ENCODE assay signal across 9 mouse cellular contexts in genomic region chr11:85833081-85833521, GRCm38 (mm10). TPM values are rescaled to one million over a fixed set of nuclear protein-coding genes. Genes with fewer than 3 reads are reported as not detected.
DNase-seq lines count a peak whose midpoint lies in the region; ATAC-seq and TF ChIP-seq lines count a peak whose summit lies in the region.
"Had no signal": no experiment of that assay in that cellular context is flagged by ENCODE, and none has a peak within 500 bp of the region (broad histone marks: within the 10 kb centered on the region; RNA-seq: fewer than 3 reads in every experiment).

No protein-coding gene starts in this region.

- no peak for TF ChIP-seq CTCF in heart, adult 2 months (IDR thresholded peaks at IDR 0.05)
- TF ChIP-seq CTCF in brain, embryonic 14.5 days (IDR thresholded peaks at IDR 0.05; ENCODE audit: borderline replicate concordance, extremely low read depth, insufficient read depth, insufficient read length) = no peak

- H3K4me3 ChIP-seq in heart, adult 2 months = peak overlapping the region; percentile 52
- peak overlapping the region; percentile 42 for H3K4me3 ChIP-seq in hindbrain, embryonic 13.5 days
- peak overlapping the region; percentile 73 for H3K4me3 ChIP-seq in lung, embryonic 16.5 days (ENCODE audit: low read length)

- peak overlapping the region; percentile 80 for H3K9ac ChIP-seq in heart, adult 2 months (ENCODE audit: low read depth, low read length)
- H3K9ac ChIP-seq in hindbrain, embryonic 13.5 days = peak overlapping the region; percentile 63
- peak overlapping the region; percentile 93 for H3K9ac ChIP-seq in lung, embryonic 16.5 days (ENCODE audit: low read length)

- ATAC-seq in hindbrain, embryonic 13.5 days (ENCODE audit: low FRiP score) = no peak
- ATAC-seq in lung, embryonic 16.5 days (ENCODE audit: low read depth) = no peak
- no peak for ATAC-seq in monocyte, adult 5-6 weeks (replicated peaks; ENCODE audit: insufficient number of reproducible peaks, low FRiP score, low TSS enrichment, poor library complexity, severe bottlenecking)
- ATAC-seq in frontal cortex, adult (ENCODE audit: low TSS enrichment) = no peak

- no peaks in the 10 kb centered on the region for H3K79me2 ChIP-seq in heart, adult 2 months (replicated peaks; ENCODE audit: control insufficient read depth, insufficient read depth, low read length)

- peak overlapping the region; percentile 55 for H3K4me2 ChIP-seq in hindbrain, embryonic 13.5 days
- H3K4me2 ChIP-seq in lung, embryonic 16.5 days (ENCODE audit: low read depth, low read length) = peak overlapping the region; percentile 89

- no peak for TF ChIP-seq EP300 in heart, adult 2 months (IDR thresholded peaks at IDR 0.05; ENCODE audit: insufficient read depth, low read depth, low read length)

- 0 out of 2 replicates have a peak, but pooled peaks cover 2% of the 10 kb centered on the region for H3K4me1 ChIP-seq in heart, adult 2 months (ENCODE audit: control insufficient read depth, insufficient read depth, low read length)
- peaks cover 45% of the 10 kb centered on the region for H3K4me1 ChIP-seq in hindbrain, embryonic 13.5 days (replicated peaks)
- peaks cover 25% of the 10 kb centered on the region for H3K4me1 ChIP-seq in lung, embryonic 16.5 days (replicated peaks; ENCODE audit: control insufficient read depth, insufficient read depth, low read length)

- WGBS in heart, adult 2 months = 1% methylated on average over 53 of the region's 54 CpGs
- WGBS in hindbrain, embryonic 13.5 days = under 1% methylated on average over 24 of the region's 54 CpGs
- 1% methylated on average over 40 of the region's 54 CpGs for WGBS in lung, embryonic 16.5 days

- peak; percentile 63 to 70 for DNase-seq in heart, adult 2 months
- DNase-seq in heart, adult 11 months = no peak
- peak; percentile 40 for DNase-seq in brain, embryonic 14.5 days (ENCODE audit: low read depth)
- DNase-seq in layer of hippocampus, postnatal 36 days = no peak

- H3K27ac ChIP-seq in heart, adult 2 months = peak overlapping the region; percentile 62
- H3K27ac ChIP-seq in hindbrain, embryonic 13.5 days = peak overlapping the region; percentile 52; the same call in 1 of the 2 replicates
- H3K27ac ChIP-seq in lung, embryonic 16.5 days (ENCODE audit: low read length) = peak overlapping the region; percentile 96

- intact Hi-C loops in heart, adult 2 months (cut with DNase I) = loop anchor here (5.0 kb wide), 1 partner anchor 216 kb away; no protein-coding TSS in a partner anchor

- H3K9me3 ChIP-seq in hindbrain, embryonic 13.5 days = no peaks in the 10 kb centered on the region
- H3K9me3 ChIP-seq in lung, embryonic 16.5 days (ENCODE audit: control insufficient read depth, low read length) = no peaks in the 10 kb centered on the region

- no peaks in the 10 kb centered on the region for H3K36me3 ChIP-seq in heart, adult 2 months (ENCODE audit: control insufficient read depth, insufficient read depth, low read length)
- H3K36me3 ChIP-seq in hindbrain, embryonic 13.5 days = no peaks in the 10 kb centered on the region
- H3K36me3 ChIP-seq in lung, embryonic 16.5 days (ENCODE audit: control insufficient read depth, insufficient read depth, low read length) = peaks cover under 1% of the 10 kb centered on the region; the same call in 1 of the 2 replicates

- H3K27me3 ChIP-seq in heart, adult 2 months (ENCODE audit: control insufficient read depth, insufficient read depth, low read length) = peaks cover 25% of the 10 kb centered on the region
- H3K27me3 ChIP-seq in hindbrain, embryonic 13.5 days = peaks cover 99% of the 10 kb centered on the region
- H3K27me3 ChIP-seq in lung, embryonic 16.5 days (ENCODE audit: control insufficient read depth, insufficient read depth, low read depth, low read length) = peaks cover 44% of the 10 kb centered on the region

- TF ChIP-seq POLR2A in heart, adult 2 months (IDR thresholded peaks at IDR 0.05; ENCODE audit: insufficient read depth, low read depth, low read length) = no peak
- no peak for TF ChIP-seq POLR2A in brain, embryonic 14.5 days (IDR thresholded peaks at IDR 0.05; ENCODE audit: borderline replicate concordance, extremely low read depth, insufficient read depth, insufficient read length, poor library complexity, severe bottlenecking)

RNA-seq across cellular contexts. Expression of gene Tbx2, which starts 0.8 kb away (rescaled TPM):
- total RNA-seq in heart, adult 2 months (2021) = 1 to 10 TPM; 5.5 to 5.7 TPM
- polyA plus RNA-seq in heart, adult 2 months (2012; rRNA removed) = 6.9 and 7.5 TPM in 2 replicates
- polyA plus RNA-seq in brain, embryonic 14.5 days (2012; rRNA removed) = 5.9 and 8.9 TPM in 2 replicates
- polyA plus RNA-seq in hindbrain, embryonic 13.5 days (2015; fragmentation: Nextera tagmentation; extraction: Ambion mirVana) = 1.6 and 1.7 TPM in 2 replicates
- polyA plus RNA-seq in lung, embryonic 16.5 days (2015; fragmentation: Nextera tagmentation; extraction: Ambion mirVana) = 24.6 and 25.1 TPM in 2 replicates
- 0.19 to 0.95 TPM (median 0.21 TPM) in 3 replicates for total RNA-seq in monocyte, adult 5-6 weeks (2017)
- total RNA-seq in layer of hippocampus, postnatal 36 days (2021) = 1 to 10 TPM; 1.2 to 1.4 TPM

RNA-seq across cellular contexts. Expression of gene Gm11444, which starts 17.0 kb away (rescaled TPM):
- total RNA-seq in heart, adult 2 months (2021) = not detected
- not detected in 2 replicates for polyA plus RNA-seq in heart, adult 2 months (2012; rRNA removed)
- not detected in 2 replicates for polyA plus RNA-seq in brain, embryonic 14.5 days (2012; rRNA removed)
- polyA plus RNA-seq in hindbrain, embryonic 13.5 days (2015; fragmentation: Nextera tagmentation; extraction: Ambion mirVana) = not detected in 2 replicates
- not detected in 2 replicates for polyA plus RNA-seq in lung, embryonic 16.5 days (2015; fragmentation: Nextera tagmentation; extraction: Ambion mirVana)
- not detected in 3 replicates for total RNA-seq in monocyte, adult 5-6 weeks (2017)
- total RNA-seq in layer of hippocampus, postnatal 36 days (2021) = not detected
- polyA plus RNA-seq: gonadal fat pad, adult 2 months had no signal

RNA-seq across cellular contexts. Expression of gene Tbx4, which starts 53.1 kb away (rescaled TPM):
- total RNA-seq in heart, adult 2 months (2021) = not detected
- 0.09 and 0.55 TPM in 2 replicates for polyA plus RNA-seq in heart, adult 2 months (2012; rRNA removed)
- 0.33 and 0.42 TPM in 2 replicates for polyA plus RNA-seq in brain, embryonic 14.5 days (2012; rRNA removed)
- polyA plus RNA-seq in hindbrain, embryonic 13.5 days (2015; fragmentation: Nextera tagmentation; extraction: Ambion mirVana) = 0.34 TPM in 2 replicates
- 61.4 and 70.5 TPM in 2 replicates for polyA plus RNA-seq in lung, embryonic 16.5 days (2015; fragmentation: Nextera tagmentation; extraction: Ambion mirVana)
- not detected in 3 replicates for total RNA-seq in monocyte, adult 5-6 weeks (2017)
- total RNA-seq in layer of hippocampus, postnatal 36 days (2021) = under 1 TPM; 0.20 to 0.22 TPM

Comparison
In these comparisons a context has a peak if more than half of its experiments do, and no peak if none do; other contexts are left out.
1. DNase-seq: peak in heart, adult 2 months (2 of 2) and brain, embryonic 14.5 days (single experiment); none in heart, adult 11 months (single experiment) and layer of hippocampus, postnatal 36 days (0 of 2).
2. RNA of gene Tbx4, which starts 53.1 kb away (polyA plus RNA-seq): 61.4 to 70.5 TPM in lung, embryonic 16.5 days; 0.09 to 0.55 TPM in heart, adult 2 months, 0.33 to 0.42 TPM in brain, embryonic 14.5 days and 0.34 TPM in hindbrain, embryonic 13.5 days; every median in the first group is over 10 times any median in the second.
3. Peak in every context shown above with its lines, with median percentiles within 50 percentile points of each other: H3K27ac ChIP-seq, H3K4me3 ChIP-seq and H3K9ac ChIP-seq.